Mouse (Mus musculus): ENCODE measurements around the gene Dpm2.
A peak's percentile ranks its signal among the peaks of the same experiment; 100 is the strongest.

The Dpm2 gene

GRCm38 (mm10) chr2:32610610-32611229 lies 40.1 kb downstream of the Dpm2 start:
- DNase-seq (ENCODE audit: low read depth, low spot score) = peak; percentile 57

GRCm38 (mm10) chr2:32612274-32612673 lies 41.6 kb downstream of the Dpm2 start:
- DNase-seq (ENCODE audit: low read depth, low spot score) = peak; percentile 91

GRCm38 (mm10) chr2:32617109-32617508 lies 46.5 kb downstream of the Dpm2 start:
- DNase-seq (ENCODE audit: low read depth, low spot score) = no peak

- peak; percentile 73 for DNase-seq (ENCODE audit: low read depth, low spot score)
Observed at GRCm38 (mm10) chr2:32617601-32618000, 46.9 kb downstream of the Dpm2 start.

GRCm38 (mm10) chr2:32618051-32618450 lies 47.4 kb downstream of the Dpm2 start:
- DNase-seq (ENCODE audit: low read depth, low spot score) = no peak

GRCm38 (mm10) chr2:32620682-32621516 lies 50.2 kb downstream of the Dpm2 start:
- no peak for DNase-seq (ENCODE audit: low read depth, low spot score)

GRCm38 (mm10) chr2:32621517-32621859 lies 50.8 kb downstream of the Dpm2 start, which contains the start of gene Ak1:
Ak1 (plus strand) TSS chr2:32621758.
- DNase-seq (ENCODE audit: low read depth, low spot score) = no peak
